Mouse (Mus musculus): ENCODE measurements around the gene Tmprss9. TPM values are rescaled to one million over a fixed set of nuclear protein-coding genes. Genes with fewer than 3 reads are reported as not detected.

The Tmprss9 gene
- polyA plus RNA-seq (2014; fragmentation: Illumina TruSeq; extraction: RNeasy Lipid Tissue Mini Kit (QIAGEN cat#74804); ENCODE audit: low read depth, low replicate concordance), result not detected

DNA sequence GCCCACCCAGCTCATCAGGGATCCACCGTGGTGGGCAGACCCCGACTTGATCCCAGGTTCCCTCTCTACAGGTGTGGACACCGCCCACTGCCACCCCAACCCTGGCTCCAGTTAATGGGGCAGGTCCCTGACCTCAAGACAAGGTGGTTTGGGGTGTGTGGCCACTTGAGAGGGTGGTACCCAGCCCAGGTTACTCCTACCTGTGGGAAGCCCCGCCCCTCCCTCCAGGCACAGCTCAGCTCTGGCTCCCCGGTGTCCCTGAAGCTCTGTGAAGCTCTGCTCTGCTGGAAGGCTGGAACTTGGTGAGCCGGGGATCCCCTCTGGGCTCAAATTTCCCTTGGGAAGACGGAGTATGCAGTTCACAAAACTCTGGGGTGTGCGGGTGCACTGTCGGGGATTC is at the start of gene Tmprss9:
Gene Tmprss9, plus strand, starts transcription at position 268 of the 400 bp plus-strand sequence.

GRCm38 (mm10) chr10:80826151-80827062 is 45.2 kb upstream of the Tmprss9 start, which contains the start of gene Oaz1:
Oaz1 (plus strand) TSS chr10:80826656.

GRCm38 (mm10) chr10:80843931-80844547 is 27.6 kb upstream of the Tmprss9 start, which contains the start of gene Lingo3:
Lingo3 (minus strand) TSS chr10:80844039.

GRCm38 (mm10) chr10:80854913-80855748 is 16.5 kb upstream of the Tmprss9 start, which contains the start of the genes Lsm7 and Sppl2b:
Lsm7 (minus strand) TSS chr10:80855209.
Sppl2b (plus strand) TSS chr10:80855275.

DNA sequence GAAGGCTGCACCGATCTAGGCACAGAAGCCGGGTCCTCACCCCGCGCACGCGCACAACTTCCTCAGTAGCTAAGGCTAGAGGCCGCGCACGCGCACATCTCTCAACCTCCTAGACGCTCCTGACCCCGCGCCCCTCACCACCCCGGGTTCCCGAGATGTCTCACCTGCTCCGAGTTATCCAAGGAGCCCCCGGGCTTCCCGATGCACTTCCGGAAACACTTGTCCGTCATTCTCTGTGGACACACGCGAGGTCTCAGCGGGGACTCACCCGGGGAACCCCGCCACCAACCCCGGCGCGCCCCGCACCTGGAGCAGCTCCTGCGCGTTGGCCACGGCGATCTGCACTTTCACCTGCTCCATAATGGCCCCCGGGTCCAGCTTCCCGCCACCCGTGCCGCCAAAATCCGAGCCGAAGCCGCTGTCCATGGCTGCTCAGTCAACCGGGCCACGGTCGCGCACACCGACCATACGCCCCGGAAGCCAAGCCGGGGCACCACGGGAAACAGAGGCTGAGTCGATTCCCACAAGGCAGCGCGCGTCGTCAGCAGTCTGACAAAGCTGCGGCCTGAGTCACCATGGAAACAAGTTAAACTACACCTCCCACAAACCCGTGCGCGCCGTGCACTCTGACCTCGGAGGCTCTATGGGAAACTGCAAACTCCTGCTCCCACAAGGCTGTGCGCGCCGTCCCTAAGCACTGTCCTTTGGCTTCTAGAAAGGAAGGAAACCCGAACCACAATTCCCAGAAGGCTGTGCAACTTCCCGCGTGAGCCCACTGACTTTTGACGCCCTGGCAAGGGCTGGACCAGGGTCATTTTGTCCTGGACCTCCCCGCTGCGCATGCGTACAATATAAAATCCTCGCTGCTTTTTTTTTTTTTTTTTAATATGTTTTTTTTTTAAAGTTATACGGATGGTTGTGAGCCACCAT is 28.9 kb downstream of the Tmprss9 start, which contains the start of gene Timm13:
Gene Timm13, minus strand, starts transcription at position 652 of the 930 bp plus-strand sequence.

GRCm38 (mm10) chr10:80917779-80918434 is 46.3 kb downstream of the Tmprss9 start, which contains the start of gene Lmnb2:
Lmnb2 (minus strand) TSS chr10:80918245.

GRCm38 (mm10) chr10:80929299-80930226 is 57.9 kb downstream of the Tmprss9 start, which contains the start of gene Gadd45b:
Gadd45b (plus strand) TSS chr10:80930073.

Other genes with a start within 250 kb of the Tmprss9 start
- 6.7 TPM for gene Csnk1g2, start 249.0 kb upstream of the Tmprss9 start, polyA plus RNA-seq (2014; fragmentation: Illumina TruSeq; extraction: RNeasy Lipid Tissue Mini Kit (QIAGEN cat#74804); ENCODE audit: low read depth, low replicate concordance)
- 0.13 TPM for gene Btbd2, start 214.8 kb upstream of the Tmprss9 start, polyA plus RNA-seq (2014; fragmentation: Illumina TruSeq; extraction: RNeasy Lipid Tissue Mini Kit (QIAGEN cat#74804); ENCODE audit: low read depth, low replicate concordance)
- gene Mknk2, start 193.7 kb upstream of the Tmprss9 start, polyA plus RNA-seq (2014; fragmentation: Illumina TruSeq; extraction: RNeasy Lipid Tissue Mini Kit (QIAGEN cat#74804); ENCODE audit: low read depth, low replicate concordance), result 1.7 TPM
- gene Mob3a, start 169.9 kb upstream of the Tmprss9 start, polyA plus RNA-seq (2014; fragmentation: Illumina TruSeq; extraction: RNeasy Lipid Tissue Mini Kit (QIAGEN cat#74804); ENCODE audit: low read depth, low replicate concordance), result 2.6 TPM
- 20.6 TPM for gene Izumo4, start 169.7 kb upstream of the Tmprss9 start, polyA plus RNA-seq (2014; fragmentation: Illumina TruSeq; extraction: RNeasy Lipid Tissue Mini Kit (QIAGEN cat#74804); ENCODE audit: low read depth, low replicate concordance)
- 18.3 TPM for gene Ap3d1, start 129.6 kb upstream of the Tmprss9 start, polyA plus RNA-seq (2014; fragmentation: Illumina TruSeq; extraction: RNeasy Lipid Tissue Mini Kit (QIAGEN cat#74804); ENCODE audit: low read depth, low replicate concordance)
- 7.6 TPM for gene Dot1l, start 116.6 kb upstream of the Tmprss9 start, polyA plus RNA-seq (2014; fragmentation: Illumina TruSeq; extraction: RNeasy Lipid Tissue Mini Kit (QIAGEN cat#74804); ENCODE audit: low read depth, low replicate concordance)
- 5.3 TPM for gene Sf3a2, start 73.7 kb upstream of the Tmprss9 start, polyA plus RNA-seq (2014; fragmentation: Illumina TruSeq; extraction: RNeasy Lipid Tissue Mini Kit (QIAGEN cat#74804); ENCODE audit: low read depth, low replicate concordance)
- gene Plekhj1, start 73.2 kb upstream of the Tmprss9 start, polyA plus RNA-seq (2014; fragmentation: Illumina TruSeq; extraction: RNeasy Lipid Tissue Mini Kit (QIAGEN cat#74804); ENCODE audit: low read depth, low replicate concordance), result 3.8 TPM
- not detected for gene Amh, start 66.6 kb upstream of the Tmprss9 start, polyA plus RNA-seq (2014; fragmentation: Illumina TruSeq; extraction: RNeasy Lipid Tissue Mini Kit (QIAGEN cat#74804); ENCODE audit: low read depth, low replicate concordance)
- gene Jsrp1, start 58.4 kb upstream of the Tmprss9 start, polyA plus RNA-seq (2014; fragmentation: Illumina TruSeq; extraction: RNeasy Lipid Tissue Mini Kit (QIAGEN cat#74804); ENCODE audit: low read depth, low replicate concordance), result not detected
- gene Oaz1, start 45.2 kb upstream of the Tmprss9 start, polyA plus RNA-seq (2014; fragmentation: Illumina TruSeq; extraction: RNeasy Lipid Tissue Mini Kit (QIAGEN cat#74804); ENCODE audit: low read depth, low replicate concordance), result 30.7 TPM
- 0.06 TPM for gene Lingo3, start 27.8 kb upstream of the Tmprss9 start, polyA plus RNA-seq (2014; fragmentation: Illumina TruSeq; extraction: RNeasy Lipid Tissue Mini Kit (QIAGEN cat#74804); ENCODE audit: low read depth, low replicate concordance)
- 2.3 TPM for gene Lsm7, start 16.6 kb upstream of the Tmprss9 start, polyA plus RNA-seq (2014; fragmentation: Illumina TruSeq; extraction: RNeasy Lipid Tissue Mini Kit (QIAGEN cat#74804); ENCODE audit: low read depth, low replicate concordance)
- gene Sppl2b, start 16.6 kb upstream of the Tmprss9 start, polyA plus RNA-seq (2014; fragmentation: Illumina TruSeq; extraction: RNeasy Lipid Tissue Mini Kit (QIAGEN cat#74804); ENCODE audit: low read depth, low replicate concordance), result 1.7 TPM
- not detected for gene Timm13, start 29.1 kb downstream of the Tmprss9 start, polyA plus RNA-seq (2014; fragmentation: Illumina TruSeq; extraction: RNeasy Lipid Tissue Mini Kit (QIAGEN cat#74804); ENCODE audit: low read depth, low replicate concordance)
- gene Lmnb2, start 46.4 kb downstream of the Tmprss9 start, polyA plus RNA-seq (2014; fragmentation: Illumina TruSeq; extraction: RNeasy Lipid Tissue Mini Kit (QIAGEN cat#74804); ENCODE audit: low read depth, low replicate concordance), result 1.6 TPM
- gene Gadd45b, start 58.2 kb downstream of the Tmprss9 start, polyA plus RNA-seq (2014; fragmentation: Illumina TruSeq; extraction: RNeasy Lipid Tissue Mini Kit (QIAGEN cat#74804); ENCODE audit: low read depth, low replicate concordance), result 3.8 TPM
- gene Gng7, start 143.1 kb downstream of the Tmprss9 start, polyA plus RNA-seq (2014; fragmentation: Illumina TruSeq; extraction: RNeasy Lipid Tissue Mini Kit (QIAGEN cat#74804); ENCODE audit: low read depth, low replicate concordance), result 0.27 TPM
- gene Diras1, start 153.8 kb downstream of the Tmprss9 start, polyA plus RNA-seq (2014; fragmentation: Illumina TruSeq; extraction: RNeasy Lipid Tissue Mini Kit (QIAGEN cat#74804); ENCODE audit: low read depth, low replicate concordance), result 0.17 TPM
- 0.71 TPM for gene Slc39a3, start 165.6 kb downstream of the Tmprss9 start, polyA plus RNA-seq (2014; fragmentation: Illumina TruSeq; extraction: RNeasy Lipid Tissue Mini Kit (QIAGEN cat#74804); ENCODE audit: low read depth, low replicate concordance)
- gene Sgta, start 188.3 kb downstream of the Tmprss9 start, polyA plus RNA-seq (2014; fragmentation: Illumina TruSeq; extraction: RNeasy Lipid Tissue Mini Kit (QIAGEN cat#74804); ENCODE audit: low read depth, low replicate concordance), result 3.3 TPM
- 3.0 TPM for gene Thop1, start 198.2 kb downstream of the Tmprss9 start, polyA plus RNA-seq (2014; fragmentation: Illumina TruSeq; extraction: RNeasy Lipid Tissue Mini Kit (QIAGEN cat#74804); ENCODE audit: low read depth, low replicate concordance)
- 0.08 TPM for gene Creb3l3, start 227.0 kb downstream of the Tmprss9 start, polyA plus RNA-seq (2014; fragmentation: Illumina TruSeq; extraction: RNeasy Lipid Tissue Mini Kit (QIAGEN cat#74804); ENCODE audit: low read depth, low replicate concordance)
- gene Map2k2, start 234.1 kb downstream of the Tmprss9 start, polyA plus RNA-seq (2014; fragmentation: Illumina TruSeq; extraction: RNeasy Lipid Tissue Mini Kit (QIAGEN cat#74804); ENCODE audit: low read depth, low replicate concordance), result 3.2 TPM

Measured in testis, adult 10 weeks (tissue).